Mouse (Mus musculus) intestine, embryonic 15.5 days (tissue): ENCODE measurements around the gene Etv6. TPM values are rescaled to one million over a fixed set of nuclear protein-coding genes. Genes with fewer than 3 reads are reported as not detected.

Experiments
- ATAC-seq: fragments of 200-750 bp; cut with Nextera tagmentation; 2 replicates; pipeline ENCODE4 v1.8.0; 2017; ENCODE audit warnings: moderate TSS enrichment, moderate library complexity
- H3K27ac ChIP-seq: fragments of 300-500 bp; sonication (generic); 2 replicates; pipeline ENCODE4 v1.5.1; 2015; ENCODE audit warnings: mild to moderate bottlenecking, inconsistent platforms
- H3K27me3 ChIP-seq: fragments of 300-500 bp; sonication (generic); replicated peaks from 2 replicates; pipeline ENCODE4 v1.6.1; 2015; ENCODE audit warnings: inconsistent platforms
- H3K36me3 ChIP-seq: fragments of 300-500 bp; sonication (generic); 2 replicates; pipeline ENCODE4 v1.6.1; 2015; ENCODE audit warnings: inconsistent platforms
- H3K4me1 ChIP-seq: fragments of 300-500 bp; sonication (generic); replicated peaks from 2 replicates; pipeline ENCODE4 v1.6.1; 2015; ENCODE audit warnings: inconsistent platforms
- H3K4me2 ChIP-seq: fragments of 300-500 bp; sonication (generic); replicated peaks from 2 replicates; pipeline ENCODE4 v1.6.1; 2015; ENCODE audit warnings: mild to moderate bottlenecking, inconsistent platforms
- H3K4me3 ChIP-seq: fragments of 300-500 bp; sonication (generic); replicated peaks from 2 replicates; pipeline ENCODE4 v1.5.1; 2015; ENCODE audit warnings: inconsistent platforms
- H3K9ac ChIP-seq: fragments of 300-500 bp; sonication (generic); 2 replicates; pipeline ENCODE4 v1.6.1; 2015; ENCODE audit warnings: inconsistent platforms
- H3K9me3 ChIP-seq: fragments of 300-500 bp; sonication (generic); 2 replicates; pipeline ENCODE4 v1.6.1; 2016; ENCODE audit warnings: inconsistent platforms
- WGBS: fragments of 180-500 bp; shearing (Covaris S2); methylation state at CpG from one replicate; pipeline ENCODE4 v1.1.7; 2015; 5-methylcytosine and 5-hydroxymethylcytosine counted together
- polyA plus RNA-seq: library from polyadenylated mRNA; unstranded; fragments of >200 nt; fragmentation: Nextera tagmentation; extraction: Ambion mirVana; gene quantifications from 2 replicates; pipeline ENCODE4 v1.2.1, GENCODE M21; 2015

The Etv6 gene
- polyA plus RNA-seq, 1 experiment from 2014 or later, result 12.5 TPM

DNA sequence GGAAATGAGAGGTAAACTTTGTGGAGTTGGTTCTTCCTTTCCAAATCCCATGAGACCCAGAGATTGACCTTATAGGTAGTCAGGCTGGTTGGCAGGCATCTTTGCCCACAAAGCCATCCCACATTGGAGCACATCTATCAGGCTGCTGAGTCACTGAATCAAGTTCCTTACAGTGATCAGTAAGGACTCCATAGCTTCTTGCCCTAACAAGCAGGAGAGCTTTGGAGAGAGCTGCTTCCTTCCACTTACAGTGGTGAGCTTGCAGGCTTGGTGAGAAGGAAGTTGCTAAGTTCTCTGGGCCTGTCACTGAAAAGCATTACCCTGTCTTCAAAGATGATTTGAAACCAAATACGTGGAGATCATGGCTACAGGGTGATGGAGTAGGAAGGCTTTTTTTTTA lies 66.9 kb downstream of the Etv6 start:
- no peak overlapping the region for H3K4me2 ChIP-seq

DNA sequence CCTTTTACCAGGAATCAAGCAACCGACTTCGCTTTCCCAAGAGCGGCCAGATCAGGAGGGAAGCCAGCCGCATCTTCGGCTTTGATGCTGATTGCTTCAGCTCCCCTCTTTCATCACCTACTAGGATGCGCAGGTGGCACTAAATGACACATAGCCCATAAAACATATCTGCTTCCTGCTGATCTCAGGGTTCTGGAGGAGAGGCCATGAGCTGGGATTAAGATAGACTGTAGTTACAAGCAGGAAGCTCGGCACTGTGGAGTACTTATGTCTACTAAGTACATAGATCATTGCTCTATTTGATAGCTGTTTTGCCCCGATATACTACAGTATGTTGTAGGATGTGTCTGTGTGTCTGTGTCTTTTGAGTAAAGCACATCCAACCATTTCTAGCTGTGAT lies 68.0 kb downstream of the Etv6 start:
- 77% methylated on average over 8 of the region's 8 CpGs for WGBS
- peak; percentile 68 for ATAC-seq
- H3K27ac ChIP-seq, result no peak overlapping the region

More for the DNA sequence above, 66.9 kb downstream of the Etv6 start:
- Histone ChIP-seq H3K27me3 (no peaks in the 10 kb centered on the region), H3K9ac (no peak overlapping the region), H3K9me3 (no peaks in the 10 kb centered on the region), H3K27ac (no peak overlapping the region), H3K4me1 (peaks cover 26% of the 10 kb centered on the region), H3K36me3 (no peaks in the 10 kb centered on the region), H3K4me3 (no peak overlapping the region)
- no peak for ATAC-seq
- WGBS, result 80% methylated on average over 1 of the region's 1 CpGs

DNA sequence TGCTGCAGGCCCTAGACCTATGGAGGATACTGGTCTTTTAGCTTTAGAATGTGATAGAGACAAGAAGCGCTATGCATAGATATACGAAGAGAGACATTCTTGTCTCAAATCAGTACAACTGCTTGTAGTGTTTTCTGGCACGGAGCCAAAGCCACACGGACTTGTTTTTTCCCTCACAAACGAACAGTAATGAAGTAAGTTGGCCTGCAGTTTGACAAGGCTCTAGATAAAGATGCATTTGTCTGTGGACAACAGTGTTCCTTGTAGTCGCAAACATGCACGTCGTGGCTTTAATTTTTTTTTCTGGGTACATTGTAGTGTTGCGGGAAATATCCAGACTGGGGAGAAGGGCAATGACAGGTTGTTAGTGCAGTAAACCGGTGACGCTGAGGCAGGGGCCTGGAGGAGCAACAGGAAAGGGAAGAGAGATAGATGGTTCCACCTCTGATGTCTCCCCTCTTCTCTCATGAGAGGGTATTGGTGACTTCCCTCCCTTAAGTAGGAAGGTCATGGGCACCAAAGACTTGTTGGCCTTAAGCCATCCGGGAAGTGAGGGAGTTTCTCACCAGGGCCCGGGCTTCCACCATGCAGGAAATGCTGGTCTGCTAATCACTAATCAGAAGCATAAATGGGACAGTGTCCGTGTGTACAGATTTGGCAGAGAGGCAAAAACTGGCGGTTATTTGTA lies 70.2 kb downstream of the Etv6 start:
- ATAC-seq, result peak; percentile 22
- Histone ChIP-seq H3K9ac (no peak overlapping the region), H3K9me3 (no peaks in the 10 kb centered on the region), H3K4me1 (peaks cover 26% of the 10 kb centered on the region), H3K4me2 (no peak overlapping the region), H3K27ac (0 out of 2 replicates have a peak overlapping the region, but pooled peaks have one; percentile 10), H3K36me3 (no peaks in the 10 kb centered on the region), H3K4me3 (no peak overlapping the region), H3K27me3 (no peaks in the 10 kb centered on the region)
- WGBS, result 49% methylated on average over 15 of the region's 15 CpGs

More for the DNA sequence above, 68.0 kb downstream of the Etv6 start:
- Histone ChIP-seq H3K27me3 (no peaks in the 10 kb centered on the region), H3K9me3 (no peaks in the 10 kb centered on the region), H3K9ac (no peak overlapping the region), H3K4me3 (no peak overlapping the region), H3K36me3 (no peaks in the 10 kb centered on the region), H3K4me1 (peaks cover 26% of the 10 kb centered on the region), H3K4me2 (no peak overlapping the region)

DNA sequence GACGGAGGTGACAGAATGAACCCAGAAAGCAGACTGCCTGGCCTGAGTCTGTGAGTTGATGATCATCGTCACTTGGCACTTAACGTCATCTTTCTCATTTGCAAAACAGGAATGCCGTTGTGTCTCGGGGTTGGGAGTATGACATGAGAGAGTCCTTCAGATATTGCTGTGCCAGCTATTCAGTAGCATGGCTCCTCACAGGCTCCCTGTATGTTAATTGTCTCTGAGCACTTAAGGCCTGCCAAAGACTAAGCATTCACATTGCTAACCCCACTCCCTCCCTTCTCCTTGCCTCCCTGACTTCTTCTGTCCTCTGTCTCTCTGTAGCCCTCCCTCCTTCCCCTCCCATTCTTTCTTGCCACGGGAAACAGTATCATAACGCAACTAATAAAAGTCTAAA lies 72.2 kb downstream of the Etv6 start:
- Histone ChIP-seq H3K9me3 (no peaks in the 10 kb centered on the region), H3K4me3 (no peak overlapping the region), H3K4me2 (no peak overlapping the region), H3K27me3 (no peaks in the 10 kb centered on the region), H3K9ac (no peak overlapping the region), H3K27ac (no peak overlapping the region), H3K4me1 (peaks cover 26% of the 10 kb centered on the region), H3K36me3 (no peaks in the 10 kb centered on the region)
- 83% methylated on average over 7 of the region's 7 CpGs for WGBS
- ATAC-seq, result no peak

DNA sequence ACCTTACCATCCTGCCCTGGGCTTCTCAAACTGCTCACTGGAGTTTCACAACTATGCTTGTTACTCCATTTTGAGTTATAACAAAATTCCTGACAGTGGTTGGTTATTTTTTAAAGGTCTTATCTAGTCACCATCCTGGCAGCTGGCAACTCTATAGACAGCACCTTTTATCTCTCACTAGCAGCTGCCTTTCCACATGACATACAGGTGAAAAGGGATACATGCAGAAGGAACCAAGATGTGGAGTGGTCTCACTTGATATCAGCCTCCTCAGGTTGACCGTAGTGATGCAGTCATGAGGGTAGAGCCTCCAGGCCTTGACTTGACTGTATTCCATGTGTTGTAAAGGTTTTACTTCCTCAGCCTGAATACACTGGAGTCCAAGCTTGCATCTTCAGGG lies 74.2 kb downstream of the Etv6 start:
- no peak for ATAC-seq
- no peak overlapping the region for H3K27ac ChIP-seq
- no peak overlapping the region for H3K4me2 ChIP-seq
- H3K9ac ChIP-seq, result no peak overlapping the region
- no peak overlapping the region for H3K4me3 ChIP-seq
- peaks cover 25% of the 10 kb centered on the region for H3K4me1 ChIP-seq
- no peaks in the 10 kb centered on the region for H3K27me3 ChIP-seq
- no peaks in the 10 kb centered on the region for H3K9me3 ChIP-seq
- no peaks in the 10 kb centered on the region for H3K36me3 ChIP-seq
- 94% methylated on average over 1 of the region's 1 CpGs for WGBS

DNA sequence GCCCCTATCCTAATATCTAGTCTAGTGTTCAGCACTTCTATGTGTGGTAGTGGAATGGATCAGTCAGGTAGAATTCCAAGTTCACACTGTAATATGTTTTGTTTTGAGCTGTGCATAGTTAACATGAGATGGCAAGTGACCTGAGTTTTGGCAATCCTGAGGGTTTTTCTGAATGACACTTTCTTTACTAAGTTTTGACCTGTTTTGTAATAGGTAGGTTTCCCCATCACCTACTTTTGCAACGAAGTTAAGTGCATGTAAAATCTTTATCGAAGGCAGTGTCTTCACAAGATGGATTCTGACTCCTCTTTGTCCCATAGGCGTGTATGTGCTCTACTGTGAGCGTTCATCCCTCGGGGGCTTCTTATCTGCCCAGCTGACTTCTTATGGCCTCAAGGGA lies 74.7 kb downstream of the Etv6 start:
- no peaks in the 10 kb centered on the region for H3K9me3 ChIP-seq
- no peaks in the 10 kb centered on the region for H3K27me3 ChIP-seq
- no peaks in the 10 kb centered on the region for H3K36me3 ChIP-seq
- no peak overlapping the region for H3K4me3 ChIP-seq
- no peak overlapping the region for H3K27ac ChIP-seq
- 92% methylated on average over 5 of the region's 5 CpGs for WGBS
- ATAC-seq, result no peak
- H3K4me1 ChIP-seq, result peaks cover 19% of the 10 kb centered on the region
- no peak overlapping the region for H3K4me2 ChIP-seq
- no peak overlapping the region for H3K9ac ChIP-seq

DNA sequence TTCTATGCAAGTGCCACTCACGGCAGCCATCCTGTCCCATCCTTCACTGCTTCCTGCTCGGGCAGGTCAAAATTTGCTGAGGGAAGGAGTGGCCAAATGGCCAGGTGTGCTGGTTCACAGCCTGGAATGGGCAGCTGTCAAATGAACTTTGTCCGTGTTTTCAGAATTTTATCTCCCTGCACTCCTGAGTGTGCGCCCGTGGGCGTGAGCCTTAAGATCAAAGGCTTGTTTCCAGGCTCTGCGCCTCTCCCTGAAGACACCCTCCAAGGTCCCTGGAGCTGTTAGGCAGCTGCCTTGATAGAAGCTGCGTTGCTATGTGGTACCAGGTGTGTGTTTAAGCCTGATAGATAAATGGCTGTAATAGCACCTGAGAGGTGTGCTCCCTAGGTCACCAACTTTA lies 76.1 kb downstream of the Etv6 start:
- no peaks in the 10 kb centered on the region for H3K9me3 ChIP-seq
- H3K9ac ChIP-seq, result no peak overlapping the region
- H3K36me3 ChIP-seq, result no peaks in the 10 kb centered on the region
- peaks cover 7% of the 10 kb centered on the region for H3K4me1 ChIP-seq
- no peak overlapping the region for H3K4me3 ChIP-seq
- H3K4me2 ChIP-seq, result no peak overlapping the region
- peak overlapping the region; percentile 22; the same call in 1 of the 2 replicates for H3K27ac ChIP-seq
- peak; percentile 95 for ATAC-seq
- WGBS, result 57% methylated on average over 8 of the region's 8 CpGs
- H3K27me3 ChIP-seq, result no peaks in the 10 kb centered on the region

DNA sequence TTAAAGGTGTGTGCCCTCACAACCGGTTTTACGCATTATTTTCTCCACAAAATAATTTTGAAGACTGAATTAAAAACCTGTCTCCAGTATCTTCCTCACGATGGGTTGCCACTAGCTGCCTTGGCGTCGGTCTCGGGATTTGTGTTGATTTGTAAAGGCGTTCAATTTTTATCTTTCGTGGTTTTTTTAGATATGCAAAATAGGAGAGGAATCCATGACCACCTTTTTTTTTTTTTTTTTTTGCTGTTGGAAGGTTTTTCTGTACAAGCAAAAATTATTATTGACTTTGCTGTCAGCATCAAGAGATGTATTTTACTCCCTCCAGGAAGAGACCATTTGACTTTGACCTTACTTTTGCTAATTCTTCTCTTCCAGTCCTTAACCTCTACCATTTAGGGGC lies 77.3 kb downstream of the Etv6 start:
- no peaks in the 10 kb centered on the region for H3K9me3 ChIP-seq
- H3K27ac ChIP-seq, result peak overlapping the region; percentile 70
- no peaks in the 10 kb centered on the region for H3K36me3 ChIP-seq
- H3K27me3 ChIP-seq, result no peaks in the 10 kb centered on the region
- H3K9ac ChIP-seq, result no peak overlapping the region
- no peak overlapping the region for H3K4me3 ChIP-seq
- H3K4me2 ChIP-seq, result no peak overlapping the region
- WGBS, result 90% methylated on average over 8 of the region's 8 CpGs
- peaks cover 11% of the 10 kb centered on the region for H3K4me1 ChIP-seq
- no peak for ATAC-seq

DNA sequence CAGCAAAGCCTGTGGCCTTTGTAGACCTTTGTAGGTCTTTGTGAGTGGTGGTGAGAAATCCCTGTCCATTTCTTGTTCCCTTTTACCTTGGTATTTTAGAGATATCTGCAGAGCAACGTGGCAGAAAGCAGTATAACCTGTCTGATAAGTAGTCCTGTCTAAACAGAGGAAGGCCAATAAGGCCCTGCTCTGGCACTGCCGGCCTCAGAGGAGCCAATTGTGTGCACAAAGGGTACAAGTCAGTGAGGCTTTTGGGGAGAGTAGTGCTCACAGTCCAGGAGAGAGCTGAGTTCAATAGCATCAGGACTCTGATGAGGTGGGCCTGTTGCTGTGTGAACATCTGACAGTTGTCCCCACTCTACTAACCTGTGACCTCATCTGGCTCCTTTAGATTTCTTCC lies 77.7 kb downstream of the Etv6 start:
- Histone ChIP-seq H3K27me3 (no peaks in the 10 kb centered on the region), H3K4me1 (peaks cover 11% of the 10 kb centered on the region), H3K36me3 (no peaks in the 10 kb centered on the region), H3K27ac (peak overlapping the region; percentile 70), H3K9me3 (no peaks in the 10 kb centered on the region), H3K4me2 (no peak overlapping the region), H3K9ac (no peak overlapping the region), H3K4me3 (no peak overlapping the region)
- ATAC-seq, result peak; percentile 61
- WGBS, result 48% methylated on average over 2 of the region's 2 CpGs

DNA sequence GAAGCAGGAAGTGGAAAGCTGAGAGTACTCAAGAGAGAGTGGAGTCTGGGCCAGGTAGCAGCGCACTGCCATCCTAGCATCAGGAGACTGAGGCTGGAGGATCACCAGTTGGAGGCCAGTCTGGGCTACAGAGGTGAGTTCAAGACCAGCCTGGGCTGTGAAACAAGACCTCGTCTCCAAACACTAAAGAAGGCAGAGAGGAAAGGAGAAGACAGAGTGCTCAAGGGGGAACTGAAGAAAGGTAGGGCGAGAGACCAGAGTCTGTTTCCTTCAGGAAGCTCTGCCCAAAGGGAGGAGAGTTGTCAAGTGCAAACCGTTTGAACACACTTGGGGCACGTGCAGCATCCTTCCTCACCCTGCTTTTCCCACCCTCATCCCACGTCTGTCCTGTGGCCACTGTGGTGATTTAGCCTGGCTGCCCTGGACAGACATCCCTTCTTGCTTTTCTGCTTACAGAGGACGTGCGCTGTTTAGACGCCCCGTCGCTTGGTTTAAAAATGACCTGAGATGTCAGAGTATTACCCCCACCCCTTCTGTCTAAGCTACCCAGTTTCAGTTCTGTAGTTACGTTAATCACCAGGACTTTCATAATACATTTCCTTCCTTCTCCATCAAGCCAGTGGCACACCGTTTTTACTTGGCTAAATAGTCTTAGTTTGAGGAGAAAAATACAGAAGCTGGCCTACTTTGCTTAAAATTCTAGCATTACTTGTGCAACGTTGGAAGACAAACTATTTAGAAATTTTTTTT lies 79.9 kb downstream of the Etv6 start:
- H3K27ac ChIP-seq, result no peak overlapping the region
- ATAC-seq, result no peak
- WGBS, result 75% methylated on average over 14 of the region's 14 CpGs
- H3K4me2 ChIP-seq, result no peak overlapping the region
- no peak overlapping the region for H3K9ac ChIP-seq
- no peaks in the 10 kb centered on the region for H3K36me3 ChIP-seq
- H3K27me3 ChIP-seq, result no peaks in the 10 kb centered on the region
- H3K4me1 ChIP-seq, result peaks cover 15% of the 10 kb centered on the region
- no peak overlapping the region for H3K4me3 ChIP-seq
- H3K9me3 ChIP-seq, result no peaks in the 10 kb centered on the region

DNA sequence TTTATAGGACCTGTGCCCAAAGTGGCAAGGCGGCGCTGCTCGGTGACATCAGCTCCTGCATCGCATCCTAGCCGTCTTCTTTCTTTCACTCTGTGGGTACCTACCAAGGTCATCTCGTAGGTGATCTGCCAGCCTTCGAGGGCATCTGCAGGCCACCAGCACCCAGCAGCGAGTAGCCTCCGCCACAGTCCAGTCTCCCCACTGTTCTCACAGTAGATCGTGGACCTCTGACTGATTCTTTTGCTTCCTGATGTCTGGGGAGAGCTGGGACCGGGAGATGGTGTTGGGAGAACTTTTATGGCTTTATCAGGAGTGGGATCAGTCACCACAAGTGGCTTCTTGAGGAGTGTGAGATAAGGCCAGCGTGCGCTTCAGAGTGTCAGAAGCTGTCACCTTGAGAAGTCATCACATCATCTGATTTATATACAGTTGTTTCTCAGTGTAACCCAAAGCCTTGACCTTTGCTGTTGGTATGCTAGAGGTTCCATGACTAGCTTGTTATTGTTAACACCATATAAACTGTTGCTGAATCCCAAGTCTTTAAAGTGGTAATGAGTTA lies 82.0 kb downstream of the Etv6 start:
- ATAC-seq, result no peak
- H3K4me3 ChIP-seq, result no peak overlapping the region
- H3K9me3 ChIP-seq, result no peaks in the 10 kb centered on the region
- no peak overlapping the region for H3K9ac ChIP-seq
- H3K27ac ChIP-seq, result no peak overlapping the region
- WGBS, result 73% methylated on average over 13 of the region's 13 CpGs
- H3K4me1 ChIP-seq, result peaks cover 15% of the 10 kb centered on the region
- H3K4me2 ChIP-seq, result no peak overlapping the region
- H3K27me3 ChIP-seq, result no peaks in the 10 kb centered on the region
- no peaks in the 10 kb centered on the region for H3K36me3 ChIP-seq

DNA sequence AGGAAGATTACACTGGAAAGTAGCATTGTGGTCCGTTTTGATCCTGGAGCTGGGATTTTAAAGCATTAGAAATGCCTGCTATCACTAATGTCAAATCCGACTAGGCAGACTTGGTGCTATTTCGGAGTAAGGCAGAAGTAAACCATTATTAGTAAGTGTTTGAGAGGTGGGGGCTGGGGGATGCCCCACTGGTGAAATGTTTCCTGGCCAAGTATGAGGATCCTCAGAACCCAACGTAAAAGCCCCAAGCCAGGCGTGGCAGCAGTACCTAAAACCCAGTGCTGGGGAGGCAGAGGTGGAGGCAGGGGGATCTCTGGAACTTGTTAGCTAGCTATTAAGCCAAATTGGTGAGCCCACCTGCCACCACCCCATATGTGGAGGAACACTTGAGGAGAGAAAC lies 83.0 kb downstream of the Etv6 start:
- ATAC-seq, result no peak
- WGBS, result 72% methylated on average over 5 of the region's 5 CpGs
- no peak overlapping the region for H3K4me2 ChIP-seq
- H3K27ac ChIP-seq, result no peak overlapping the region
- H3K9ac ChIP-seq, result no peak overlapping the region
- no peaks in the 10 kb centered on the region for H3K27me3 ChIP-seq
- no peaks in the 10 kb centered on the region for H3K9me3 ChIP-seq
- H3K4me1 ChIP-seq, result peaks cover 11% of the 10 kb centered on the region
- no peak overlapping the region for H3K4me3 ChIP-seq
- H3K36me3 ChIP-seq, result no peaks in the 10 kb centered on the region
